Mouse (Mus musculus): Measurements from ENCODE around the gene Gm4756.

DNA sequence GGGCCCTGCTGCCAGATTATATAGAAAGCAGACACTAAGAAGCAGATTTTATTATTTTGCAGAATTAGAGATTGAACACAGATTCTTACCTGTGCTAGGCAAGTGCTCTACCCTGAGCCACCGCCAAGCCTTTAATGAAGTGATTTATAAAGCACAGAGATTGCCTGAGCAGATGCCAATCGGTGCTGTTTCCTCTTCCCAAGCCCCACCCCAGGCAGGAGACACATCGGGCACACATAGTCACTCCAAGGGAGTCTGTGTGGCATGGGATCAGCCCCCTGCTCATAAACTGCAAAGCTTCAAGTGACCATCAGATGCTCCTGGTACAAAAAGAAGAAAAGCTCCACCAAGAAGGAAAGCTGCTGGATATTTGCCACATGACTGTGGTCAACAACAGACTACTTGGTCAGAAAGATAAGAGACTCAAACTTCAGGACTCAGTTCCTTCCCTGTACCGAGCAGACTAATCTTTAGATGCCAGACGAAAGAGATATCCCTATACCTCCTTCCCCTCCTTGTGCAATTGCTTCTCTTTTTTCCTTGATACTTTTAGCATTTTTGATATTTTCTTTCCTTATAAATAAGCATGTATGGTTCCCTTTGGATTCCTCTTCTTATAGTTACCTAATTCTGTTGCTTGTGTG is 26.5 kb downstream of the Gm4756 start:
- TF ChIP-seq CTCF (IDR thresholded peaks at IDR 0.05) (no peak), POLR2A (IDR thresholded peaks at IDR 0.05; ENCODE audit: insufficient read depth, low read depth, low read length) (no peak)

Measured in heart, adult 2 months (tissue).